Mouse (Mus musculus): ENCODE data around the gene Inpp4b. TPM values are rescaled to one million over a fixed set of nuclear protein-coding genes. Genes with fewer than 3 reads are reported as not detected.

The Inpp4b gene
- polyA plus RNA-seq, 1 experiment from 2014 or later, result 5.0 TPM

GRCm38 (mm10) chr8:81751159-81751558, 408.8 kb downstream of the Inpp4b start:
- Histone ChIP-seq H3K36me3 (no peaks in the 10 kb centered on the region), H3K9me3 (no peaks in the 10 kb centered on the region), H3K4me1 (replicated peaks) (no peaks in the 10 kb centered on the region), H3K27me3 (no peaks in the 10 kb centered on the region), H3K9ac (replicated peaks) (no peak overlapping the region), H3K4me2 (replicated peaks) (no peak overlapping the region), H3K27ac (no peak overlapping the region), H3K4me3 (replicated peaks) (no peak overlapping the region)
- WGBS, result 76% methylated on average over 1 of the region's 1 CpGs
- ATAC-seq, result no peak

GRCm38 (mm10) chr8:81756663-81757062, 414.3 kb downstream of the Inpp4b start:
- no peak for ATAC-seq
- Histone ChIP-seq H3K9me3 (no peaks in the 10 kb centered on the region), H3K36me3 (no peaks in the 10 kb centered on the region), H3K9ac (replicated peaks) (no peak overlapping the region), H3K27ac (no peak overlapping the region), H3K4me1 (replicated peaks) (0 out of 2 replicates have a peak, but pooled peaks cover 5% of the 10 kb centered on the region), H3K4me2 (replicated peaks) (no peak overlapping the region), H3K4me3 (replicated peaks) (no peak overlapping the region), H3K27me3 (no peaks in the 10 kb centered on the region)
- WGBS, result 87% methylated on average over 3 of the region's 3 CpGs

DNA sequence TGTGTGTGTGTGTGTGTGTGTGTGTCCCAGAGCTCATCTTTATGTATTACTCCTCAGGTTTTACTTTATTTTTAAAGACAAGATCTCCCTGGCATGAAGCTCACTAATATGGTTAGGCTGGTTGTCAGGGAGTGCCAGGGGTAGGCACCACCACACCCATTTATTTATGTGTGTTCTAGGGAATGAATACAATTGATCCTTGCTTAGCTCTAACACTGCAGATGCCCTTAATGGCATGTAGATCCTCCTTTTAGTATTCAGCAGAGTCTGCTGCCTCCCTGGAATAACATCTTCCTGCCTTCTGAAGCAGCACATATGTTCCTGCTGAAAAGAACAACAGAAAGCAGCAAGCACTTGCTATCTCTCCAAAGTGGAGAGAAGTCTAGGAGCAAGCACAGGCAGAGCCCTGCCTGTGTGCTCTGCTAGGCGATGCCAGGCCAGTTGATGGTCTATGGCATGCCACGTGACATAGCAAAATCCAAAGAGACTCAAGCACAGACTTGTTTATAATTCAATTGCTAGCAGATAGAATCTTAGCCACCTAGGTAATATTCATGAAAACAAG, 415.3 kb downstream of the Inpp4b start:
- peak; percentile 62; the same call in 1 of the 2 replicates for ATAC-seq
- Histone ChIP-seq H3K36me3 (no peaks in the 10 kb centered on the region), H3K4me3 (replicated peaks) (no peak overlapping the region), H3K27ac (no peak overlapping the region), H3K4me2 (replicated peaks) (no peak overlapping the region), H3K27me3 (no peaks in the 10 kb centered on the region), H3K4me1 (replicated peaks) (0 out of 2 replicates have a peak, but pooled peaks cover 5% of the 10 kb centered on the region), H3K9ac (replicated peaks) (no peak overlapping the region), H3K9me3 (no peaks in the 10 kb centered on the region)
- 87% methylated on average over 2 of the region's 2 CpGs for WGBS

DNA sequence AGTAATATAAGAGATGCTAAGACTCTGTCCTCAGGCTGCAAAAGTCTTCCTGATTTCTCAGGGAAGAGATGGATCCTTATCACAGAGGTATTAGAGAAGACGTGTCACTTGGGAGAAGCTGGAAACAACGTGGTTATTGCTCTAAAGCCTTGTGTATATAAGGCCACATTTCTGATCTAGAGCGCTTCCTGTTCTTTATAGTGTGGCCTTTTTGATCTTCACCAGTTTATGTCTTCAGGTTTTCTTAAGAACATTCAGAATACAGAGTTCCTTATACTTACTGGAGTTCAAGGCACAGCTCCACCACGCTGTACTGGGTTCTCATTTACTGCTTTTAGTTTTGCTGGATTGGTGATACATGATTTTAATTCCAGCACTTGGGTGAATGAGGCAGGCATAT, 419.1 kb downstream of the Inpp4b start:
- no peak overlapping the region for H3K9ac ChIP-seq (replicated peaks)
- no peaks in the 10 kb centered on the region for H3K27me3 ChIP-seq
- no peaks in the 10 kb centered on the region for H3K9me3 ChIP-seq
- H3K36me3 ChIP-seq, result no peaks in the 10 kb centered on the region
- no peak overlapping the region for H3K4me2 ChIP-seq (replicated peaks)
- no peak for ATAC-seq
- H3K4me3 ChIP-seq (replicated peaks), result no peak overlapping the region
- H3K27ac ChIP-seq, result no peak overlapping the region
- WGBS, result 84% methylated on average over 4 of the region's 4 CpGs
- H3K4me1 ChIP-seq (replicated peaks), result 0 out of 2 replicates have a peak, but pooled peaks cover 5% of the 10 kb centered on the region

GRCm38 (mm10) chr8:81766033-81766432, 423.7 kb downstream of the Inpp4b start:
- no peak overlapping the region for H3K9ac ChIP-seq (replicated peaks)
- no peaks in the 10 kb centered on the region for H3K27me3 ChIP-seq
- no peak overlapping the region for H3K27ac ChIP-seq
- WGBS, result 91% methylated on average over 5 of the region's 5 CpGs
- H3K36me3 ChIP-seq, result no peaks in the 10 kb centered on the region
- peaks cover 18% of the 10 kb centered on the region for H3K4me1 ChIP-seq (replicated peaks)
- ATAC-seq, result no peak
- no peak overlapping the region for H3K4me2 ChIP-seq (replicated peaks)
- no peak overlapping the region for H3K4me3 ChIP-seq (replicated peaks)
- no peaks in the 10 kb centered on the region for H3K9me3 ChIP-seq

GRCm38 (mm10) chr8:81767411-81768312, 425.3 kb downstream of the Inpp4b start:
- Histone ChIP-seq H3K9me3 (no peaks in the 10 kb centered on the region), H3K4me1 (replicated peaks) (peaks cover 18% of the 10 kb centered on the region), H3K27me3 (no peaks in the 10 kb centered on the region), H3K9ac (replicated peaks) (no peak overlapping the region), H3K4me3 (replicated peaks) (no peak overlapping the region), H3K4me2 (replicated peaks) (peak overlapping the region; percentile 13; the same call in 1 of the 2 replicates), H3K36me3 (no peaks in the 10 kb centered on the region), H3K27ac (no peak overlapping the region)
- 29% methylated on average over 12 of the region's 12 CpGs for WGBS
- peak; percentile 66 for ATAC-seq

DNA sequence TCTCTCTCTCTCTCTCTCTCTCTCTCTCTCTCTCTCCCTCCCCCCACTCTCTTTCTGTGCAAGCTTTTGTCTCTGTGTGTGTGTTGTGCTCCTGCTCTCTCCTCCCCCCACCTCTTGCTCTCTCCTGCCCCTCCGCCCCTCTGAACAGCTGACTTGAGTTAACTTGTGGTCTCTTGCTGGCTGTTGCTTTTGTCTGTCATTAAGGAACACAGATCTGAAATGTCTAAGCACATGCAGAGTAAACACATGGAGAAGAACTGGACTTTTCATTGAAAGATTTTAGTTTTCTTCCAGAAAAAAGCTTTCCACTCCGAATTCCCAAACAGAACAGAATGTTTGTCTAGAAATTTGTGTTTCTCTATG, 425.9 kb downstream of the Inpp4b start:
- Histone ChIP-seq H3K4me1 (replicated peaks) (peaks cover 18% of the 10 kb centered on the region), H3K36me3 (no peaks in the 10 kb centered on the region), H3K4me3 (replicated peaks) (no peak overlapping the region), H3K4me2 (replicated peaks) (peak overlapping the region; percentile 13; the same call in 1 of the 2 replicates), H3K27ac (no peak overlapping the region), H3K9ac (replicated peaks) (no peak overlapping the region), H3K27me3 (no peaks in the 10 kb centered on the region), H3K9me3 (no peaks in the 10 kb centered on the region)
- WGBS, result 45% methylated on average over 2 of the region's 2 CpGs
- no peak for ATAC-seq

DNA sequence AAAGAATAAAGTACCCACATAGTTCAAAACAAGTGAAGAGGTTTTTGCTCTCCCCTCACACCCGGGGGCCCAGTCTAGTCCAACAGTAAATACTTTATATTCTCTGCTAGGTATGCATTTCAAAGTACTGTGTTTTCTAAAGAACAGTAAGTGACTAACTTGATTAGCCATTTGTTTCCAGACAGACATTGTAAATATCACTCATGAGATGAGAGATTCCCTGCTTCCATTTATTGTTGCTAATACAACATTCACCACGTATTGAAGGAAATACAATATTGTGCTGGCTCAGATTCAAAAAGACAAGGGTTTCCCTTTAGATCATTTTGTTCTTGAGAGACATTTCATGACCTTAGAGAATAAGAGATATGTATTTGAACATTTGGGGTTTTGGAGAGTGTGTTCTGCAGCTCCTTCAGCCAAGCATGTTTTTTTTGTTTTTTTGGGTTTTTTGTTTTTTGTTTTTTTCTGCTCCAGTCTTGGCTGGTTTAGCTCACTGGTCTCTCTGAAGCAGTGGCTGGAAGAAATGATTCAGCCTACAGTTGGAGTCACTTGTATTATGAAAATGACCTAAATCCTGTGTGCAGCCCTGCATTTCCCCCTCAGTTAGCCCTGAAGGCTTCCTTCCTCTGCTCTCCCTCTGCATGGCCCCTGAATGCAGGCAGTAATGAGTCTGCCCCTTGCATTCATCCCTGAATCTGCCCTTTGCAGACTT, 426.5 kb downstream of the Inpp4b start:
- Histone ChIP-seq H3K9me3 (no peaks in the 10 kb centered on the region), H3K4me3 (replicated peaks) (no peak overlapping the region), H3K27ac (no peak overlapping the region), H3K4me2 (replicated peaks) (no peak overlapping the region), H3K36me3 (no peaks in the 10 kb centered on the region), H3K27me3 (no peaks in the 10 kb centered on the region), H3K9ac (replicated peaks) (no peak overlapping the region), H3K4me1 (replicated peaks) (peaks cover 18% of the 10 kb centered on the region)
- WGBS, result 69% methylated on average over 2 of the region's 2 CpGs
- ATAC-seq, result no peak

GRCm38 (mm10) chr8:81770603-81771276, 428.4 kb downstream of the Inpp4b start:
- H3K9me3 ChIP-seq, result no peaks in the 10 kb centered on the region
- no peak overlapping the region for H3K4me3 ChIP-seq (replicated peaks)
- no peak overlapping the region for H3K4me2 ChIP-seq (replicated peaks)
- H3K9ac ChIP-seq (replicated peaks), result no peak overlapping the region
- no peak overlapping the region for H3K27ac ChIP-seq
- H3K27me3 ChIP-seq, result no peaks in the 10 kb centered on the region
- peaks cover 18% of the 10 kb centered on the region for H3K4me1 ChIP-seq (replicated peaks)
- ATAC-seq, result peak; percentile 65
- H3K36me3 ChIP-seq, result no peaks in the 10 kb centered on the region
- WGBS, result 55% methylated on average over 6 of the region's 6 CpGs

DNA sequence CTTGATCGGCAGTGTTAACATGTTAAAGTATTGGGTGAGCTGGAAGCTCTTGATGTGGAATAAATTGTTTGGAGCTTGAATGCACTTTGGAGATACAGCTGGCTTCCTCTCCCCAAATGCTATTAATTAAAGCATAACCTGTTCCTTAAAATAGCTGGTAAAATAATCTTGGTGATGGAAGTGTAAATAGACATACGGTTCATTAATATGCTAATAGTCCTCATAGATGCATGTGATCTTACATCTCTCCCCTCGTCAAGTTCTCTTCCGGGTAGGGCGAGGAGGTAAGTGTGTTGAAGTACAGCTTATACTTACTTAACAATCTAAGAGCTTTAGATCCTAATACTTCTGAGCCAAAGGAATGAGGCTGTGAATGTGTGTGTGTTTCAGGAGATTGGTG, 430.5 kb downstream of the Inpp4b start:
- ATAC-seq, result no peak
- no peaks in the 10 kb centered on the region for H3K9me3 ChIP-seq
- no peaks in the 10 kb centered on the region for H3K27me3 ChIP-seq
- H3K9ac ChIP-seq (replicated peaks), result no peak overlapping the region
- no peak overlapping the region for H3K4me2 ChIP-seq (replicated peaks)
- peaks cover 8% of the 10 kb centered on the region for H3K4me1 ChIP-seq (replicated peaks)
- WGBS, result 84% methylated on average over 5 of the region's 5 CpGs
- H3K4me3 ChIP-seq (replicated peaks), result no peak overlapping the region
- no peaks in the 10 kb centered on the region for H3K36me3 ChIP-seq
- no peak overlapping the region for H3K27ac ChIP-seq

DNA sequence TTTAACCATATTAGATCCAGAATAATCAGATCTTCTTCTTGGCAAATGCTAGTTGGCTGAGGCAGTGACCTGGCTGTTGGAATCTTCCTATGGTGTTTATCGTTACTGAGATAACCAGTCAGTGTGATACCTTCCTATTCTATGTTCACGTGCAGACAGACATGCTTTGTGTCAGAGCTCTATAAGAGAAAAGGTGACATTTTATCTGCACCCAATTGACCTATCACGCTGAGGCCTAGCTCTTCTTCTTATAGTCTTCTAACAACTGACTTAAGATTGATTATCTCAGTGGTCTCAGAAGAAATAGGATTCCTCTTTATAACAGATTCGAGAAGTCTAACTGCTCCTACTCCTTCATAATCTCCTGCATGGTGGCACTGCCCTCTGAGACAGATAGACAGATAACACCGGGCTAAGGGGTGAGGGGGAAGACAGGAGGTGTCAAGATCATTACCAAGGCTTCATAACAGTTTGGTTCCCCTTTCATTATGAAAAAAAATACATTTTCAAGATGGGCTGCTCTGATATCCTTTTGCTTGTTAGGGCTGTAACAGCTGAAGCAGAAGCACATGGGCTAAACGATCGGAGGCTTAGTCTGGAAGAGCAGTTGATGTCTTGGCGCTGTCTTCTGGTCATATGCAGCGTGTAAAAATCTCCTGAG, 431.1 kb downstream of the Inpp4b start:
- H3K27me3 ChIP-seq, result no peaks in the 10 kb centered on the region
- H3K9me3 ChIP-seq, result no peaks in the 10 kb centered on the region
- no peak overlapping the region for H3K4me2 ChIP-seq (replicated peaks)
- H3K36me3 ChIP-seq, result no peaks in the 10 kb centered on the region
- H3K9ac ChIP-seq (replicated peaks), result no peak overlapping the region
- 80% methylated on average over 9 of the region's 9 CpGs for WGBS
- H3K4me3 ChIP-seq (replicated peaks), result no peak overlapping the region
- H3K4me1 ChIP-seq (replicated peaks), result 0 out of 2 replicates have a peak, but pooled peaks cover 6% of the 10 kb centered on the region
- H3K27ac ChIP-seq, result no peak overlapping the region
- ATAC-seq, result no peak
